Mouse (Mus musculus): Measurements from ENCODE around the gene Emilin1. TPM values are rescaled to one million over a fixed set of nuclear protein-coding genes. Genes with fewer than 3 reads are reported as not detected.

The Emilin1 gene
- total and polyA plus RNA-seq, 2 experiments from 2014 or later, result 9.0 to 11.8 TPM

GRCm38 (mm10) chr5:30919831-30920614 is 6.8 kb downstream of the Emilin1 start:
- no peak for DNase-seq (ENCODE audit: low spot score)

GRCm38 (mm10) chr5:30920621-30921020 is 7.4 kb downstream of the Emilin1 start:
- no peak for DNase-seq (ENCODE audit: low spot score)
- H3K27me3 ChIP-seq (ENCODE audit: insufficient read depth, low read length), result no peaks in the 10 kb centered on the region
- peak overlapping the region; percentile 88; the same call in 1 of the 2 replicates for H3K4me2 ChIP-seq (ENCODE audit: low read depth, low read length, poor library complexity, severe bottlenecking)
- 66% methylated on average over 19 of the region's 19 CpGs for WGBS
- no peak overlapping the region for H3K27ac ChIP-seq (ENCODE audit: low read depth, low read length)
- no peaks in the 10 kb centered on the region for H3K36me3 ChIP-seq (ENCODE audit: insufficient read depth, low read length)
- no peak overlapping the region for H3K9ac ChIP-seq (replicated peaks; ENCODE audit: low read length, poor library complexity, severe bottlenecking)
- TF ChIP-seq CTCF (IDR thresholded peaks at IDR 0.05), result no peak
- peaks cover 1% of the 10 kb centered on the region; the same call in 1 of the 2 replicates for H3K4me1 ChIP-seq (ENCODE audit: insufficient read depth, low read length)
- no peak for ATAC-seq (ENCODE audit: low FRiP score)
- H3K9me3 ChIP-seq (ENCODE audit: low read length), result no peaks in the 10 kb centered on the region
- no peak overlapping the region for H3K4me3 ChIP-seq (ENCODE audit: low read depth, low read length)

More at GRCm38 (mm10) chr5:30919831-30920614, 6.8 kb downstream of the Emilin1 start:
- no peak overlapping the region for H3K4me3 ChIP-seq (ENCODE audit: low read depth, low read length)
- H3K9ac ChIP-seq (replicated peaks; ENCODE audit: low read length, poor library complexity, severe bottlenecking), result no peak overlapping the region
- H3K27me3 ChIP-seq (ENCODE audit: insufficient read depth, low read length), result no peaks in the 10 kb centered on the region
- H3K9me3 ChIP-seq (ENCODE audit: low read length), result no peaks in the 10 kb centered on the region
- H3K36me3 ChIP-seq (ENCODE audit: insufficient read depth, low read length), result no peaks in the 10 kb centered on the region
- WGBS, result 68% methylated on average over 11 of the region's 11 CpGs
- H3K27ac ChIP-seq (ENCODE audit: low read depth, low read length), result no peak overlapping the region; the same call in 1 of the 2 replicates
- peaks cover 3% of the 10 kb centered on the region; the same call in 1 of the 2 replicates for H3K4me1 ChIP-seq (ENCODE audit: insufficient read depth, low read length)
- no peak overlapping the region for H3K4me2 ChIP-seq (ENCODE audit: low read depth, low read length, poor library complexity, severe bottlenecking)
- ATAC-seq (ENCODE audit: low FRiP score), result no peak
- no peak for TF ChIP-seq CTCF (IDR thresholded peaks at IDR 0.05)

GRCm38 (mm10) chr5:30921256-30922033 is 8.2 kb downstream of the Emilin1 start, which contains the start of gene Khk:
Gene Khk (plus strand): TSS chr5:30921431.
- ATAC-seq (ENCODE audit: low FRiP score) (peak; percentile 74), DNase-seq (ENCODE audit: low spot score) (peak; percentile 92)
- H3K9ac ChIP-seq (replicated peaks; ENCODE audit: low read length, poor library complexity, severe bottlenecking), result peak within 1 kb of the TSS; percentile 65
- H3K27ac ChIP-seq (ENCODE audit: low read depth, low read length), result peak within 1 kb of the TSS; percentile 55
- H3K4me2 ChIP-seq (ENCODE audit: low read depth, low read length, poor library complexity, severe bottlenecking), result peak within 1 kb of the TSS; percentile 88
- WGBS, result 2% methylated on average over 35 of the region's 40 CpGs
- H3K4me3 ChIP-seq (ENCODE audit: low read depth, low read length), result peak within 1 kb of the TSS; percentile 55
- no peaks in the 10 kb centered on the region for H3K4me1 ChIP-seq (ENCODE audit: insufficient read depth, low read length)
- no peaks in the 10 kb centered on the region for H3K9me3 ChIP-seq (ENCODE audit: low read length)
- H3K27me3 ChIP-seq (ENCODE audit: insufficient read depth, low read length), result no peaks in the 10 kb centered on the region
- no peaks in the 10 kb centered on the region for H3K36me3 ChIP-seq (ENCODE audit: insufficient read depth, low read length)
- peak; percentile 89 for TF ChIP-seq CTCF (IDR thresholded peaks at IDR 0.05)

GRCm38 (mm10) chr5:30922581-30923041 is 9.4 kb downstream of the Emilin1 start:
- ATAC-seq (ENCODE audit: low FRiP score) (no peak), DNase-seq (ENCODE audit: low spot score) (no peak)
- Histone ChIP-seq H3K27ac (ENCODE audit: low read depth, low read length) (no peak overlapping the region), H3K9me3 (ENCODE audit: low read length) (no peaks in the 10 kb centered on the region), H3K27me3 (ENCODE audit: insufficient read depth, low read length) (no peaks in the 10 kb centered on the region), H3K4me1 (ENCODE audit: insufficient read depth, low read length) (no peaks in the 10 kb centered on the region), H3K9ac (replicated peaks; ENCODE audit: low read length, poor library complexity, severe bottlenecking) (peak overlapping the region; percentile 65), H3K4me3 (ENCODE audit: low read depth, low read length) (no peak overlapping the region), H3K4me2 (ENCODE audit: low read depth, low read length, poor library complexity, severe bottlenecking) (peak overlapping the region; percentile 88), H3K36me3 (ENCODE audit: insufficient read depth, low read length) (no peaks in the 10 kb centered on the region)
- WGBS, result 74% methylated on average over 10 of the region's 10 CpGs
- no peak for TF ChIP-seq CTCF (IDR thresholded peaks at IDR 0.05)

- Histone ChIP-seq H3K9ac (replicated peaks; ENCODE audit: low read length, poor library complexity, severe bottlenecking) (no peak overlapping the region), H3K4me3 (ENCODE audit: low read depth, low read length) (no peak overlapping the region), H3K4me1 (ENCODE audit: insufficient read depth, low read length) (no peaks in the 10 kb centered on the region), H3K36me3 (ENCODE audit: insufficient read depth, low read length) (no peaks in the 10 kb centered on the region), H3K4me2 (ENCODE audit: low read depth, low read length, poor library complexity, severe bottlenecking) (no peak overlapping the region), H3K27ac (ENCODE audit: low read depth, low read length) (no peak overlapping the region), H3K27me3 (ENCODE audit: insufficient read depth, low read length) (no peaks in the 10 kb centered on the region), H3K9me3 (ENCODE audit: low read length) (no peaks in the 10 kb centered on the region)
- ATAC-seq (ENCODE audit: low FRiP score) (no peak), DNase-seq (ENCODE audit: low spot score) (no peak)
- no peak for TF ChIP-seq CTCF (IDR thresholded peaks at IDR 0.05)
- WGBS, result 90% methylated on average over 6 of the region's 6 CpGs
Measured at GRCm38 (mm10) chr5:30923119-30923518, 9.9 kb downstream of the Emilin1 start.
